Mouse (Mus musculus) G1E (cell line): ENCODE measurements around the gene Dlg5. TPM values are rescaled to one million over a fixed set of nuclear protein-coding genes. Genes with fewer than 3 reads are reported as not detected.

Experiments used
- ATAC-seq: 2 replicates; pipeline ENCODE4 v1.8.0; 2016; ENCODE audit warnings: mild to moderate bottlenecking; ENCODE audit not compliant: insufficient number of reproducible peaks, poor library complexity, low FRiP score, severe bottlenecking; ENCODE audit errors: extremely low read depth
- DNase-seq: peaks from one replicate; pipeline ENCODE4 v3.0.0; 2012; ENCODE audit warnings: low spot score
- H3K27me3 ChIP-seq: 2 replicates; pipeline ENCODE4 v1.6.1; 2012; ENCODE audit warnings: mild to moderate bottlenecking, low read length, inconsistent platforms; ENCODE audit not compliant: insufficient read depth
- H3K36me3 ChIP-seq: replicated peaks from 2 replicates; pipeline ENCODE3; 2012; ENCODE audit warnings: mild to moderate bottlenecking, inconsistent platforms
- H3K4me1 ChIP-seq: 2 replicates; pipeline ENCODE4 v1.6.1; 2012; ENCODE audit warnings: low read depth, low read length, inconsistent platforms, mixed read lengths; ENCODE audit not compliant: insufficient read depth
- H3K4me3 ChIP-seq: 2 replicates; pipeline ENCODE4 v1.5.1; 2012; ENCODE audit warnings: low read depth, mild to moderate bottlenecking, inconsistent platforms, low read length, moderate library complexity, mixed read lengths
- H3K9me3 ChIP-seq: replicated peaks from 2 replicates; pipeline ENCODE4 v1.6.1; 2012; ENCODE audit warnings: inconsistent platforms
- CTCF ChIP-seq: IDR thresholded peaks from 2 replicates; pipeline ENCODE4 v1.5.1; 2012; ENCODE audit warnings: low read depth, low read length, inconsistent platforms, mixed read lengths
- GATA1 ChIP-seq: IDR thresholded peaks from 2 replicates; pipeline ENCODE4 v1.6.1; 2012; ENCODE audit warnings: borderline replicate concordance, low read length, inconsistent platforms, mixed read lengths
- GATA2 ChIP-seq: IDR thresholded peaks from 2 replicates; pipeline ENCODE4 v1.6.1; 2012; ENCODE audit warnings: low read depth, low read length, inconsistent platforms, borderline replicate concordance
- POLR2AphosphoS5 ChIP-seq: IDR thresholded peaks from 2 replicates; pipeline ENCODE4 v1.6.1; 2012; ENCODE audit warnings: low read depth, low read length, inconsistent platforms; ENCODE audit not compliant: insufficient replicate concordance
- TAL1 ChIP-seq: conservative IDR thresholded peaks from 2 replicates; pipeline ENCODE4 v1.6.1; 2012; ENCODE audit warnings: low read depth, low read length, inconsistent platforms, mixed read lengths
- polyA plus RNA-seq: library from polyadenylated mRNA; stranded (reverse); fragments of >175 nt; gene quantifications from 2 replicates; pipeline ENCODE4 v1.2.3, GENCODE M21; 2012
- total RNA-seq, 2 experiments: library from RNA; stranded (forward) in 1 of 2; stranded (reverse) in 1 of 2; fragments of 200-1000 nt in 1 of 2; fragments of >200 nt in 1 of 2; fragmentation: Nextera tagmentation in 1 of 2; gene quantifications; 2 replicates each; pipeline ENCODE4 v1.2.3; 2014 to 2017

Gene Dlg5
- total and polyA plus RNA-seq, 3 experiments, result 2.4 to 22.7 (median 13.6) TPM

GRCm38 (mm10) chr14:24281278-24281677 lies 35.6 kb upstream of the Dlg5 start:
- Histone ChIP-seq H3K9me3 (no peaks in the 10 kb centered on the region), H3K4me3 (no peak overlapping the region), H3K36me3 (no peaks in the 10 kb centered on the region), H3K27me3 (peaks cover 6% of the 10 kb centered on the region), H3K4me1 (no peaks in the 10 kb centered on the region)
- DNase-seq (no peak), ATAC-seq (no peak)
- TF ChIP-seq CTCF (no peak), TAL1 (no peak), POLR2AphosphoS5 (no peak), GATA1 (no peak), GATA2 (no peak)

DNA sequence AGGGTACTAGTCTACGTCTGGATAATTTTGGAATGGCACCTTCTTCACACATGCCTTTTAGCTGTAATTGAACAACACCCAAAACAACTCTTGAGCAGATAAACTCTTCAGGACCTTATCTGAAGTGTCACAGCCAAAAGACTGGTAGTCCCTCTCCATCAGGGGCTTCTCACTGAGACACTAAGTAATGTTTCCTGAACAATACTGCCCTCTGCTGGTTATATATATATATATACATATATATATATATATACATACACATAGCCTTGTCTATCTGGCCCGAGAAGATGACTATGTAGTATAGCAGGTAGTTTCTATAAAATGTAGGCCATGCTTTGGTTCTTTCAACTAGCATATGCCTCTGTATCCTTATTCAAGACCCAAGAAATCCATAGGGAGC lies 29.8 kb upstream of the Dlg5 start:
- Histone ChIP-seq H3K4me1 (peaks cover 3% of the 10 kb centered on the region), H3K4me3 (no peak overlapping the region), H3K27me3 (peaks cover 10% of the 10 kb centered on the region), H3K36me3 (no peaks in the 10 kb centered on the region), H3K9me3 (no peaks in the 10 kb centered on the region)
- ATAC-seq (no peak), DNase-seq (no peak)
- TF ChIP-seq GATA1, result no peak
- no peak for TF ChIP-seq GATA2
- no peak for TF ChIP-seq TAL1
- no peak for TF ChIP-seq POLR2AphosphoS5
- no peak for TF ChIP-seq CTCF

GRCm38 (mm10) chr14:24273575-24273974 lies 27.9 kb upstream of the Dlg5 start:
- Histone ChIP-seq H3K9me3 (no peaks in the 10 kb centered on the region), H3K36me3 (no peaks in the 10 kb centered on the region), H3K4me1 (peaks cover 3% of the 10 kb centered on the region), H3K27me3 (peaks cover 18% of the 10 kb centered on the region), H3K4me3 (no peak overlapping the region)
- no peak for DNase-seq
- ATAC-seq, result no peak
- no peak for TF ChIP-seq GATA1
- TF ChIP-seq CTCF, result no peak
- no peak for TF ChIP-seq GATA2
- no peak for TF ChIP-seq TAL1
- no peak for TF ChIP-seq POLR2AphosphoS5

GRCm38 (mm10) chr14:24269571-24269970 lies 23.9 kb upstream of the Dlg5 start:
- Histone ChIP-seq H3K4me1 (peaks cover 3% of the 10 kb centered on the region), H3K36me3 (no peaks in the 10 kb centered on the region), H3K9me3 (no peaks in the 10 kb centered on the region), H3K4me3 (no peak overlapping the region), H3K27me3 (peaks cover 25% of the 10 kb centered on the region)
- DNase-seq (no peak), ATAC-seq (no peak)
- TF ChIP-seq TAL1, result no peak
- no peak for TF ChIP-seq POLR2AphosphoS5
- TF ChIP-seq GATA2, result no peak

GRCm38 (mm10) chr14:24262915-24263314 lies 17.2 kb upstream of the Dlg5 start:
- Histone ChIP-seq H3K36me3 (no peaks in the 10 kb centered on the region), H3K4me1 (no peaks in the 10 kb centered on the region)

GRCm38 (mm10) chr14:24262382-24262781 lies 16.7 kb upstream of the Dlg5 start:
- Histone ChIP-seq H3K9me3 (no peaks in the 10 kb centered on the region), H3K36me3 (no peaks in the 10 kb centered on the region), H3K4me1 (no peaks in the 10 kb centered on the region), H3K27me3 (peaks cover 16% of the 10 kb centered on the region), H3K4me3 (no peak overlapping the region)
- DNase-seq (no peak), ATAC-seq (no peak)
- TF ChIP-seq POLR2AphosphoS5, result no peak
- TF ChIP-seq GATA1, result no peak
- TF ChIP-seq CTCF, result no peak
- no peak for TF ChIP-seq TAL1
- TF ChIP-seq GATA2, result no peak

More at GRCm38 (mm10) chr14:24262915-24263314, 17.2 kb upstream of the Dlg5 start:
- H3K4me3 ChIP-seq, result no peak overlapping the region
- no peak for ATAC-seq
- peaks cover 19% of the 10 kb centered on the region for H3K27me3 ChIP-seq
- H3K9me3 ChIP-seq, result no peaks in the 10 kb centered on the region
- DNase-seq, result no peak
- no peak for TF ChIP-seq CTCF
- TF ChIP-seq TAL1, result no peak
- TF ChIP-seq GATA1, result no peak
- no peak for TF ChIP-seq POLR2AphosphoS5
- TF ChIP-seq GATA2, result no peak

GRCm38 (mm10) chr14:24260391-24260790 lies 14.7 kb upstream of the Dlg5 start:
- no peaks in the 10 kb centered on the region for H3K9me3 ChIP-seq
- H3K4me3 ChIP-seq, result no peak overlapping the region
- DNase-seq (no peak), ATAC-seq (no peak)
- H3K36me3 ChIP-seq, result no peaks in the 10 kb centered on the region
- H3K27me3 ChIP-seq, result peaks cover 21% of the 10 kb centered on the region
- no peaks in the 10 kb centered on the region for H3K4me1 ChIP-seq
- no peak for TF ChIP-seq GATA1
- no peak for TF ChIP-seq CTCF
- no peak for TF ChIP-seq GATA2
- TF ChIP-seq POLR2AphosphoS5, result no peak
- no peak for TF ChIP-seq TAL1
